In genomic region chrX:77487922-77488799, GRCm38 (mm10) we compare ENCODE assay signal across 8 mouse cellular contexts. TPM values are rescaled to one million over a fixed set of nuclear protein-coding genes. Genes with fewer than 3 reads are reported as not detected.
DNase-seq lines count a peak whose midpoint lies in the region; ATAC-seq and TF ChIP-seq lines count a peak whose summit lies in the region.

No protein-coding gene starts in this region.

- no peak for TF ChIP-seq CTCF in cerebellum, adult 2 months (IDR thresholded peaks at IDR 0.05; ENCODE audit: borderline replicate concordance, insufficient read depth, low read depth, low read length)
- no peak for TF ChIP-seq CTCF in lung, embryonic 14.5 days (IDR thresholded peaks at IDR 0.05; ENCODE audit: low read depth)
- TF ChIP-seq CTCF in lung, adult 2 months (IDR thresholded peaks at IDR 0.05; ENCODE audit: insufficient read depth, low read length) = no peak
- no peak for TF ChIP-seq CTCF in brain, embryonic 14.5 days (IDR thresholded peaks at IDR 0.05; ENCODE audit: borderline replicate concordance, extremely low read depth, insufficient read depth, insufficient read length)

- TF ChIP-seq POLR2A in cerebellum, adult 2 months (IDR thresholded peaks at IDR 0.05; ENCODE audit: borderline replicate concordance, insufficient read depth, low read length) = no peak
- no peak for TF ChIP-seq POLR2A in lung, adult 2 months (IDR thresholded peaks at IDR 0.05; ENCODE audit: borderline replicate concordance, extremely low read depth, low read depth, low read length)
- no peak for TF ChIP-seq POLR2A in brain, embryonic 14.5 days (IDR thresholded peaks at IDR 0.05; ENCODE audit: borderline replicate concordance, extremely low read depth, insufficient read depth, insufficient read length, poor library complexity, severe bottlenecking)

- H3K4me2 ChIP-seq in lung, embryonic 14.5 days = no peak overlapping the region

- peak; percentile 19 to 21 for DNase-seq in cerebellum, adult 2 months
- DNase-seq in cerebellum, adult 11-12 months = no peak
- peak; percentile 55 for DNase-seq in lung, embryonic 14.5 days
- DNase-seq in lung, adult 2 months = no peak
- DNase-seq in brain, embryonic 14.5 days (ENCODE audit: low read depth) = peak; percentile 44
- DNase-seq in kidney, postnatal 25 days = peak; percentile 14 to 45
- DNase-seq in spleen, postnatal 36 days (ENCODE audit: low spot score in 2 of 2) = no peak
- no peak for DNase-seq in urinary bladder, adult 18-20 months (ENCODE audit: low spot score in 2 of 2)

- H3K4me1 ChIP-seq in cerebellum, adult 2 months (ENCODE audit: control insufficient read depth, insufficient read depth, low read length) = no peaks in the 10 kb centered on the region
- no peaks in the 10 kb centered on the region for H3K4me1 ChIP-seq in lung, embryonic 14.5 days (ENCODE audit: insufficient read depth)
- peaks cover 4% of the 10 kb centered on the region; the same call in 1 of the 2 replicates for H3K4me1 ChIP-seq in lung, adult 2 months (ENCODE audit: control insufficient read depth, insufficient read depth, low read length)

- WGBS in cerebellum, adult 2 months = 22% methylated on average over 7 of the region's 7 CpGs
- WGBS in lung, embryonic 14.5 days = 51% methylated on average over 7 of the region's 7 CpGs
- WGBS in lung, adult 2 months = 70% methylated on average over 7 of the region's 7 CpGs

- H3K4me3 ChIP-seq in cerebellum, adult 2 months (replicated peaks; ENCODE audit: insufficient read depth, low read depth, low read length) = no peak overlapping the region
- H3K4me3 ChIP-seq in lung, embryonic 14.5 days (ENCODE audit: low read depth, low read length) = no peak overlapping the region
- H3K4me3 ChIP-seq in lung, adult 2 months (replicated peaks; ENCODE audit: extremely low read depth, low read depth, low read length) = no peak overlapping the region

- H3K36me3 ChIP-seq in lung, embryonic 14.5 days (ENCODE audit: insufficient read depth) = no peaks in the 10 kb centered on the region

- H3K9ac ChIP-seq in lung, embryonic 14.5 days = no peak overlapping the region

- no peaks in the 10 kb centered on the region for H3K9me3 ChIP-seq in lung, embryonic 14.5 days (ENCODE audit: low read depth, low read length)

- no peak overlapping the region for H3K27ac ChIP-seq in cerebellum, adult 2 months (ENCODE audit: insufficient read depth, low read length)
- no peak overlapping the region for H3K27ac ChIP-seq in lung, embryonic 14.5 days (ENCODE audit: low read depth)

- peak; percentile 54; the same call in 1 of the 2 replicates for ATAC-seq in lung, embryonic 14.5 days (ENCODE audit: insufficient read depth)

- H3K27me3 ChIP-seq in cerebellum, adult 2 months (ENCODE audit: control insufficient read depth, insufficient read depth, low read length) = no peaks in the 10 kb centered on the region
- H3K27me3 ChIP-seq in lung, embryonic 14.5 days (ENCODE audit: insufficient read depth, low read length) = no peaks in the 10 kb centered on the region

RNA-seq across cellular contexts. Expression of gene Tbl1x, which starts 22.7 kb away (rescaled TPM):
- polyA plus RNA-seq in cerebellum, adult 2 months (2012; rRNA removed) = 30.1 and 31.3 TPM in 2 replicates
- polyA plus RNA-seq in lung, embryonic 14.5 days (2014; fragmentation: Nextera tagmentation; extraction: Ambion mirVana) = 82.8 and 83.0 TPM in 2 replicates
- polyA plus RNA-seq in lung, adult 2 months (2012; rRNA removed) = 15.5 and 23.8 TPM in 2 replicates
- 47.0 and 51.8 TPM in 2 replicates for polyA plus RNA-seq in brain, embryonic 14.5 days (2012; rRNA removed)

Comparison
In these comparisons a context has a peak if more than half of its experiments do, and no peak if none do; other contexts are left out.
1. DNase-seq: peak in cerebellum, adult 2 months (2 of 2), lung, embryonic 14.5 days (single experiment), brain, embryonic 14.5 days (single experiment) and kidney, postnatal 25 days (2 of 2); none in cerebellum, adult 11-12 months (single experiment), lung, adult 2 months (single experiment), spleen, postnatal 36 days (0 of 2) and urinary bladder, adult 18-20 months (0 of 2).